Comparison of ENCODE assay signal across 8 mouse cellular contexts in genomic region chr10:117434871-117435733, GRCm38 (mm10). TPM values are rescaled to one million over a fixed set of nuclear protein-coding genes. Genes with fewer than 3 reads are reported as not detected.
A peak's percentile ranks its signal among the peaks of the same experiment; 100 is the strongest.
DNase-seq lines count a peak whose midpoint lies in the region; ATAC-seq and TF ChIP-seq lines count a peak whose summit lies in the region.

No protein-coding gene starts in this region.

- peak; percentile 76 for ATAC-seq in heart, embryonic 12.5 days (ENCODE audit: insufficient number of reproducible peaks, low FRiP score)
- peak; percentile 65; the same call in 1 of the 2 replicates for ATAC-seq in kidney, embryonic 16.5 days (ENCODE audit: low FRiP score, low TSS enrichment)
- ATAC-seq in monocyte, adult 5-6 weeks (replicated peaks; ENCODE audit: insufficient number of reproducible peaks, low FRiP score, low TSS enrichment, poor library complexity, severe bottlenecking), result peak; percentile 92

- H3K79me2 ChIP-seq in C2C12 (ENCODE audit: control insufficient read depth, insufficient read depth), result no peaks in the 10 kb centered on the region
- H3K79me2 ChIP-seq in liver, adult 2 months (ENCODE audit: control insufficient read depth, insufficient read depth, low read length), result no peaks in the 10 kb centered on the region

- H3K79me3 ChIP-seq in C2C12 (ENCODE audit: low read depth), result no peaks in the 10 kb centered on the region

- no peaks in the 10 kb centered on the region for H3K27me3 ChIP-seq in C2C12 (ENCODE audit: control insufficient read depth, insufficient read depth, insufficient read length)
- H3K27me3 ChIP-seq in erythroblast, embryonic 14.5 days (ENCODE audit: control insufficient read depth), result no peaks in the 10 kb centered on the region
- 0 out of 2 replicates have a peak, but pooled peaks cover 10% of the 10 kb centered on the region for H3K27me3 ChIP-seq in heart, embryonic 12.5 days (replicated peaks)
- H3K27me3 ChIP-seq in kidney, embryonic 16.5 days (ENCODE audit: insufficient read depth, low read length), result no peaks in the 10 kb centered on the region
- no peaks in the 10 kb centered on the region for H3K27me3 ChIP-seq in liver, adult 2 months (ENCODE audit: control insufficient read depth, insufficient read depth, low read length)

- WGBS in heart, embryonic 12.5 days, result 15% methylated on average over 33 of the region's 33 CpGs
- WGBS in kidney, embryonic 16.5 days, result 18% methylated on average over 33 of the region's 33 CpGs
- WGBS in liver, adult 2 months, result 8% methylated on average over 33 of the region's 33 CpGs

- peaks cover 3% of the 10 kb centered on the region for H3K9me3 ChIP-seq in erythroblast, embryonic 14.5 days (ENCODE audit: control insufficient read depth, low read length)
- H3K9me3 ChIP-seq in heart, embryonic 12.5 days (replicated peaks), result no peaks in the 10 kb centered on the region
- H3K9me3 ChIP-seq in kidney, embryonic 16.5 days (ENCODE audit: low read length), result no peaks in the 10 kb centered on the region

- H3K36me3 ChIP-seq in C2C12 (ENCODE audit: control insufficient read depth, insufficient read depth), result no peaks in the 10 kb centered on the region
- no peaks in the 10 kb centered on the region for H3K36me3 ChIP-seq in erythroblast, embryonic 14.5 days (ENCODE audit: control insufficient read depth)
- no peaks in the 10 kb centered on the region for H3K36me3 ChIP-seq in heart, embryonic 12.5 days
- no peaks in the 10 kb centered on the region for H3K36me3 ChIP-seq in kidney, embryonic 16.5 days (ENCODE audit: insufficient read depth, low read length)
- H3K36me3 ChIP-seq in liver, adult 2 months (ENCODE audit: control insufficient read depth, insufficient read depth, low read length), result no peaks in the 10 kb centered on the region

- peak; percentile 37 for DNase-seq in brain, embryonic 18.5 days (ENCODE audit: low read depth, low spot score)
- peak; percentile 83 for DNase-seq in liver, adult 2 months (ENCODE audit: extremely low read depth, low read depth, low spot score)
- DNase-seq in spleen, postnatal 36 days (ENCODE audit: low spot score in 2 of 2), result peak; percentile 88 to 92

- TF ChIP-seq POLR2A in liver, adult 2 months (IDR thresholded peaks at IDR 0.05; ENCODE audit: extremely low read depth, insufficient read depth, low read length), result no peak

- no peak overlapping the region for H3K4me3 ChIP-seq in C2C12 (ENCODE audit: insufficient read depth, poor library complexity, severe bottlenecking)
- peak overlapping the region; percentile 7 for H3K4me3 ChIP-seq in erythroblast, embryonic 14.5 days (replicated peaks)
- H3K4me3 ChIP-seq in heart, embryonic 12.5 days, result peak overlapping the region; percentile 20
- H3K4me3 ChIP-seq in kidney, embryonic 16.5 days (ENCODE audit: low read length), result peak overlapping the region; percentile 37
- no peak overlapping the region; the same call in 1 of the 2 replicates for H3K4me3 ChIP-seq in liver, adult 2 months (ENCODE audit: insufficient read depth, low read depth, low read length)

- H3K9ac ChIP-seq in heart, embryonic 12.5 days, result no peak overlapping the region
- H3K9ac ChIP-seq in kidney, embryonic 16.5 days (replicated peaks; ENCODE audit: low read length), result 0 out of 2 replicates have a peak overlapping the region, but pooled peaks have one; percentile 42
- peak overlapping the region; percentile 35 for H3K9ac ChIP-seq in liver, adult 2 months (ENCODE audit: low read depth, low read length)

- peak overlapping the region; percentile 65 for H3K4me2 ChIP-seq in heart, embryonic 12.5 days
- peak overlapping the region; percentile 52 for H3K4me2 ChIP-seq in kidney, embryonic 16.5 days (replicated peaks; ENCODE audit: low read depth, low read length)

- H3K27ac ChIP-seq in heart, embryonic 12.5 days (ENCODE audit: poor library complexity, severe bottlenecking), result no peak overlapping the region
- H3K27ac ChIP-seq in kidney, embryonic 16.5 days (ENCODE audit: low read length), result no peak overlapping the region
- peak overlapping the region; percentile 59 for H3K27ac ChIP-seq in liver, adult 2 months (replicated peaks; ENCODE audit: insufficient read depth, low read depth, low read length)

- peaks cover 14% of the 10 kb centered on the region for H3K4me1 ChIP-seq in erythroblast, embryonic 14.5 days (ENCODE audit: control insufficient read depth)
- peaks cover 4% of the 10 kb centered on the region; the same call in 1 of the 2 replicates for H3K4me1 ChIP-seq in heart, embryonic 12.5 days (replicated peaks)
- H3K4me1 ChIP-seq in kidney, embryonic 16.5 days (ENCODE audit: insufficient read depth, low read length), result peaks cover 17% of the 10 kb centered on the region
- 0 out of 2 replicates have a peak, but pooled peaks cover 1% of the 10 kb centered on the region for H3K4me1 ChIP-seq in liver, adult 2 months (ENCODE audit: control insufficient read depth, insufficient read depth, low read length)

- peak; percentile 97 for TF ChIP-seq CTCF in C2C12 (IDR thresholded peaks at IDR 0.05; ENCODE audit: control insufficient read depth, insufficient read depth, insufficient read length)
- peak; percentile 100 for TF ChIP-seq CTCF in liver, adult 2 months (IDR thresholded peaks at IDR 0.05; ENCODE audit: low read depth, low read length)

- H3ac ChIP-seq in C2C12 (ENCODE audit: control insufficient read depth, insufficient read length, low read depth), result peak overlapping the region; percentile 18

TF ChIP-seq in C2C12, 6 proteins besides CTCF, POLR2A, EP300 and RAD21:
- TF ChIP-seq USF1 (IDR thresholded peaks at IDR 0.05; ENCODE audit: low read depth), result peak; percentile 56
- TF ChIP-seq MYOD1 (IDR thresholded peaks at IDR 0.05; ENCODE audit: control insufficient read depth, insufficient read length, low read depth), result no peak
- no peak for TF ChIP-seq FOSL1 (IDR thresholded peaks at IDR 0.05; ENCODE audit: insufficient read depth, low read length, poor library complexity, severe bottlenecking)
- TF ChIP-seq MAX (IDR thresholded peaks at IDR 0.05), result peak; percentile 78
- TF ChIP-seq CEBPB (IDR thresholded peaks at IDR 0.05; ENCODE audit: low read depth), result no peak
- no peak for TF ChIP-seq MYOG (IDR thresholded peaks at IDR 0.05; ENCODE audit: control insufficient read depth, extremely low read depth, insufficient read length)

RNA-seq across cellular contexts. Expression of gene Cpsf6, which starts 55.3 kb away (rescaled TPM):
- 36.6 TPM for polyA plus RNA-seq in C2C12 (2012; fragmentation: generic; extraction: Trizol)
- 14.4 and 14.8 TPM in 2 replicates for polyA plus RNA-seq in erythroblast, embryonic 14.5 days (2012)
- 120 TPM in 2 replicates for polyA plus RNA-seq in heart, embryonic 12.5 days (2016; fragmentation: Nextera tagmentation; extraction: Ambion mirVana)
- polyA plus RNA-seq in kidney, embryonic 16.5 days (2015; fragmentation: Nextera tagmentation; extraction: Ambion mirVana), result 151 and 171 TPM in 2 replicates
- total RNA-seq in liver, adult 2 months (2014; rRNA removed), result 32.8 and 33.1 TPM in 2 replicates
- polyA plus RNA-seq in liver, adult 2 months (2012; rRNA removed), result 17.0 and 23.7 TPM in 2 replicates
- 73.2 to 128 TPM (median 73.7 TPM) in 3 replicates for total RNA-seq in monocyte, adult 5-6 weeks (2017)

Comparison
In these comparisons a context has a peak if more than half of its experiments do, and no peak if none do; other contexts are left out.
1. H3K4me3 ChIP-seq: peak in erythroblast, embryonic 14.5 days (single experiment), heart, embryonic 12.5 days (single experiment) and kidney, embryonic 16.5 days (single experiment); none in C2C12 (single experiment) and liver, adult 2 months (single experiment).
2. DNase-seq: peak in every context shown above with its lines; median percentile 90 in spleen, postnatal 36 days; 83 in liver, adult 2 months; 37 in brain, embryonic 18.5 days.
3. Peak in every context shown above with its lines, with median percentiles within 50 percentile points of each other: ATAC-seq.